19 mouse cellular contexts compared by ENCODE assay signal in the genomic region with DNA sequence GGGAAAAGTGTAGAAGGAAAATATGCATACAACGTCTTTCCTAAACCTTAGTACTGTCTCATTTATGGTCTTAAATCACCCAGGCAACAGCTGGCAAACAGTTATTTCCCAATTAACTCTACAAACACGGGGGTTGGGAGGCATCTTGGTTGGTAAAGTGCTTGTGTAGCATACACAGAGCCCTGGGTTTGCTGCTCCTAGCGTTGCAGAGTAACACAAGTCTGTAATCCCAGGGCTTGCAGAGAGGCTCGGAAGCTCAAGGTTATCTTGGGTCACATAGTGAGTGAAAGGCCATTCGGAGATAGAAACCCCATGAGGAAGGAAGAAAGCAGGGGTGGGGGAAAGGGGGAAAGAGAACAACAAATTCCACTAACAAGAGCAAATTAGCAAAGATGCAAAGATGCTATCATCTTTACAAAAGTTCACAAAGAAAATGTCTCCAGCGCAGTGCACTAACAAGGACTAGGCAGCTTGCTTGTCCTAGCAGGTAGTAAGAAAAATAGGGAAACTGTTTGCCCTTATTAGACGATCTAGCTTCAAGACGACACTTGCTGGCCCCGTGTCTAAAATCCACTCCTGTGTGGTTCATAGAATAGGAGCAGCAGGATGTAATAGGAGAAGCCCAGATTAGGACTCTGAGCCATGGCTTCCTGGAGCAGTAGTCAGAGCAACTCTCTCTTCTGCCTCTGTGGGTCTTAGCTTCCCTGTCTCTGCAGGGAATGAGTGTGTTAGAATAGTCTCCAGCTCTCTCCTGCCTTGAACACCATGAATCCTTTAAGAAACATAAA. TPM values are rescaled to one million over a fixed set of nuclear protein-coding genes. Genes with fewer than 3 reads are reported as not detected.
DNase-seq lines count a peak whose midpoint lies in the region; ATAC-seq and TF ChIP-seq lines count a peak whose summit lies in the region.
"Had no signal": no experiment of that assay in that cellular context is flagged by ENCODE, and none has a peak within 500 bp of the region (broad histone marks: within the 10 kb centered on the region; RNA-seq: fewer than 3 reads in every experiment).

No protein-coding gene starts in this region.

- H3K36me3 ChIP-seq in heart, postnatal 0 days (replicated peaks; ENCODE audit: control insufficient read depth, insufficient read depth, low read length), result peaks cover 26% of the 10 kb centered on the region

- 24% methylated on average over 9 of the region's 9 CpGs for WGBS in heart, postnatal 0 days

- H3K27me3 ChIP-seq in heart, postnatal 0 days (ENCODE audit: control insufficient read depth, insufficient read depth, low read length), result no peaks in the 10 kb centered on the region
- H3K27me3 ChIP-seq: neural tube, embryonic 12.5 days; Patski had no signal

- H3K4me2 ChIP-seq in heart, postnatal 0 days (ENCODE audit: low read depth, low read length), result no peak overlapping the region
- H3K4me2 ChIP-seq: lung, embryonic 14.5 days; neural tube, embryonic 12.5 days had no signal

- H3K27ac ChIP-seq in heart, postnatal 0 days (ENCODE audit: low read depth), result no peak overlapping the region
- H3K27ac ChIP-seq: macrophage; neural tube, embryonic 12.5 days had no signal

- no peak overlapping the region for H3K9ac ChIP-seq in heart, postnatal 0 days (replicated peaks; ENCODE audit: low read depth, low read length)
- H3K9ac ChIP-seq: lung, embryonic 14.5 days; neural tube, embryonic 12.5 days had no signal

- H3K4me3 ChIP-seq in heart, postnatal 0 days (ENCODE audit: low read depth, low read length), result no peak overlapping the region
- H3K4me3 ChIP-seq: neural tube, embryonic 12.5 days had no signal

- peaks cover 27% of the 10 kb centered on the region for H3K4me1 ChIP-seq in heart, postnatal 0 days (ENCODE audit: control insufficient read depth, insufficient read depth)
- H3K4me1 ChIP-seq: neural tube, embryonic 12.5 days had no signal

- DNase-seq in embryo, embryonic 11 days, result peak; percentile 12
- DNase-seq in embryo, embryonic 10 days (ENCODE audit: low spot score), result no peak
- DNase-seq in heart, postnatal 0 days (ENCODE audit: low spot score), result no peak
- DNase-seq in heart, adult 9 months (ENCODE audit: low spot score in 2 of 2), result no peak
- peak; percentile 4 for DNase-seq in retina, postnatal 1 day
- DNase-seq in retina, embryonic 14.5 days (ENCODE audit: low spot score), result no peak
- no peak for DNase-seq in spleen, adult 12 weeks (ENCODE audit: low spot score)
- no peak for DNase-seq in MN1 (ENCODE audit: low spot score)
- DNase-seq: cerebellum, adult 2 months; heart, postnatal 14 days; kidney, postnatal 14 days; layer of hippocampus, adult 9-11 months; lung, embryonic 14.5 days had no signal

- ATAC-seq in heart, postnatal 0 days (ENCODE audit: insufficient read depth, low read depth), result 0 out of 2 replicates have a peak, but pooled peaks have one; percentile 36
- ATAC-seq: forebrain, embryonic 16.5 days; intestine, postnatal 0 days; midbrain, embryonic 16.5 days; Patski had no signal

- TF ChIP-seq EP300 in heart, postnatal 0 days (IDR thresholded peaks at IDR 0.05; ENCODE audit: low read depth), result no peak

- H3K9me3 ChIP-seq in heart, postnatal 0 days (replicated peaks; ENCODE audit: control insufficient read depth, low read length), result no peaks in the 10 kb centered on the region
- H3K9me3 ChIP-seq: neural tube, embryonic 12.5 days had no signal

- no peak for TF ChIP-seq CTCF in heart, postnatal 0 days (IDR thresholded peaks at IDR 0.05; ENCODE audit: low read depth)

RNA-seq across cellular contexts. Expression of gene Pank1, which starts 37.3 kb away (rescaled TPM):
- total RNA-seq in heart, postnatal 0 days (2014; rRNA removed; ENCODE audit: low replicate concordance), result 35.2 and 36.6 TPM in 2 replicates
- polyA plus RNA-seq in heart, postnatal 0 days (2015; fragmentation: Nextera tagmentation; extraction: Ambion mirVana), result 13.1 and 15.7 TPM in 2 replicates

Comparison
In these comparisons a context has a peak if more than half of its experiments do, and no peak if none do; other contexts are left out.
1. DNase-seq: peak in embryo, embryonic 11 days (single experiment) and retina, postnatal 1 day (single experiment); none in embryo, embryonic 10 days (single experiment), heart, postnatal 0 days (single experiment), heart, adult 9 months (0 of 2), retina, embryonic 14.5 days (single experiment), spleen, adult 12 weeks (single experiment) and MN1 (single experiment).